Mouse (Mus musculus) MEL-GATA-1-ER (cell line): ENCODE measurements at regions not wholly inside any gene's neighbourhood (a gene's known extent, or its start where the extent isn't known, plus 50 kb on each side); places are given as distances from the start of the nearest gene placed in this dataset.
A peak's percentile ranks its signal among the peaks of the same experiment; 100 is the strongest.

Source experiments
- DNase-seq: peaks from one replicate; pipeline ENCODE4 v3.0.0-alpha.2; 2012; ENCODE audit warnings: low read depth; ENCODE audit errors: extremely low read depth

- DNase-seq: no peak
These were observed 93.7 kb upstream of the Gm47985 start for GRCm38 (mm10) chr1:151088535-151089125.

- no peak for DNase-seq
These were observed 90.3 kb upstream of the Gm47985 start for GRCm38 (mm10) chr1:151092035-151092434.

- DNase-seq: peak; percentile 71
These were observed 86.8 kb upstream of the Gm47985 start for GRCm38 (mm10) chr1:151095344-151096050.

- peak; percentile 75 for DNase-seq
These were observed 86.3 kb upstream of the Gm47985 start for GRCm38 (mm10) chr1:151096079-151096478.

GRCm38 (mm10) chr1:151097506-151097905 is 84.8 kb upstream of the Gm47985 start:
- DNase-seq: no peak

- no peak for DNase-seq
These were observed 83.6 kb upstream of the Gm47985 start for GRCm38 (mm10) chr1:151098763-151099162.

GRCm38 (mm10) chr1:151100565-151101483 is 81.5 kb upstream of the Gm47985 start:
- DNase-seq: no peak

- DNase-seq: no peak
These were observed 80.8 kb upstream of the Gm47985 start for GRCm38 (mm10) chr1:151101516-151101915.

GRCm38 (mm10) chr1:151102061-151102460 is 80.3 kb upstream of the Gm47985 start:
- DNase-seq: no peak

GRCm38 (mm10) chr1:151102646-151103391 is 79.5 kb upstream of the Gm47985 start:
- DNase-seq: no peak

- no peak for DNase-seq
These were observed 78.8 kb upstream of the Gm47985 start for GRCm38 (mm10) chr1:151103522-151104037.

- no peak for DNase-seq
These were observed 78.0 kb upstream of the Gm47985 start for GRCm38 (mm10) chr1:151104346-151104745.

GRCm38 (mm10) chr1:151104806-151105205 is 77.5 kb upstream of the Gm47985 start:
- DNase-seq: no peak

- no peak for DNase-seq
These were observed 77.1 kb upstream of the Gm47985 start for GRCm38 (mm10) chr1:151105251-151105650.

GRCm38 (mm10) chr1:151107401-151107800 is 74.9 kb upstream of the Gm47985 start:
- DNase-seq: no peak

- no peak for DNase-seq
These were observed 73.0 kb upstream of the Gm47985 start for GRCm38 (mm10) chr1:151109333-151109732.

GRCm38 (mm10) chr1:151110412-151110811 is 71.9 kb upstream of the Gm47985 start:
- no peak for DNase-seq

GRCm38 (mm10) chr1:151111683-151112082 is 70.7 kb upstream of the Gm47985 start:
- no peak for DNase-seq

- DNase-seq: no peak
These were observed 69.9 kb upstream of the Gm47985 start for GRCm38 (mm10) chr1:151112390-151112789.

- no peak for DNase-seq
These were observed 69.1 kb upstream of the Gm47985 start for GRCm38 (mm10) chr1:151113199-151113598.

GRCm38 (mm10) chr1:151118530-151118929 is 63.8 kb upstream of the Gm47985 start:
- no peak for DNase-seq
